Mouse (Mus musculus) induced T-regulatory cell, adult 2 months (primary cell): Measurements from ENCODE around the gene Plppr2.

Source experiments
- DNase-seq: peaks from one replicate; pipeline ENCODE4 v3.0.0-alpha.2; 2012; ENCODE audit warnings: low read depth

Gene Plppr2

DNA sequence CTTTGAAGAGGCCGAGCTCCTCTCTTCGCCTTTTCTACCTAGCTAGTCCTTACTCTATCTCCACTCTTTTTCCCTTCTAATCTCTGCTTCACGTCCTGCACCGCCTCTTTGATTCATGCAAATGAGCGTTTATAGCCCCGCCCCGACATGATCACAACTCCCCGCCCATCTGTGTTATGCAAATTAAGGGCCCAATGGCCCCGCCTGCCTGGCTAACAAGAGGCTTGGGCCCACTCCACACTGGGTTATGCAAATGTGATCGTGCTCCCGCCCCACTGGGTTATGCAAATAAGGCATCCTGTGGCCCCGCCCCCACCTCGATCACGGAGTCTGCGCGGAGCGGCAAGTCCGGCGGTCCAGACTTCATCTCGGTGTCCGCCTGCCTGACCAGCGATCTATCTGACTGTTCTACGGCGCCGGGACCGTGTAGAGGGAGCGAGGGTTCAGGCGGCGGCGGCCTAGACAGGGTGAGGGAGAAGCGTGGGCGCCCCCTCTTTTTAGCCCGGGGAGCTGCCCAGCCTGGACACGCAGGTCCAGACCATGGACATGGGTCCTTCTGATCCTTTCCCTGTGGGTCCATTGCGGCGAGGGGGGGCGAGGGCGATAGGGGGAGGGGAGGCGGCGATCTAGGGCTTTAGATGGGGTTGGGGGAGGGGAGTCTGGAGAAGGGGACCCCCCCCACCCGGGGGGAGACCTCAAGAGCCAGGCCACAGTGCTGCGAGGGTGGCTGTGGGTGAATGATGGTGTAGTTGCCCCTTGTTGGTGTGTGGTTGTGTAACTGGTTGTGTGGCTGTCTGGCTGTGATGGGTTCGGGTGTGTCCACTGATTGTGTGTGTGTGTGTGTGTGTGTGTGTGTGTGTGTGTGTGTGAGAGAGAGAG is at the start of gene Plppr2:
Gene Plppr2 (plus strand): TSS at position 342 of the 879 bp plus-strand sequence.
- DNase-seq = peak; percentile 93

DNA sequence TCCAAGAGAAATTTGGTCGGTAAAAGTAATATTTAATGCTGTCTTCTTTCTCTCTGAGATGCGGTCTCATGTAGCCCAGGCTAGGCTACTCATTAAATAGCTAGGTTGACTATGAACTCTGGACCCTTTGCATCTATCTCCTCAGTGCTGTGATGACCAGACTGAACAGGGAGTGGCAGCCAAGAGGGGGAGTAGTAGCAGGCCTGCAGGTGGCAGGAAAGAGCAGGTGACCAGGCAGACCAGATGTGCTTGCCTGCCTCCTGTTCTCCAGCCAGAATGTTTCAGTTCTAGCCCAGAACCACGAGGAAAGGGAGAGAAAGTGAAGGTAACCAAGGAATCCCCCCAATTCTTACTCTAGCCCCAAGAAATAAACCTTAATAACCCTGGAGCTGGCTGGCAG is 47.6 kb upstream of the Plppr2 start:
- no peak for DNase-seq

DNA sequence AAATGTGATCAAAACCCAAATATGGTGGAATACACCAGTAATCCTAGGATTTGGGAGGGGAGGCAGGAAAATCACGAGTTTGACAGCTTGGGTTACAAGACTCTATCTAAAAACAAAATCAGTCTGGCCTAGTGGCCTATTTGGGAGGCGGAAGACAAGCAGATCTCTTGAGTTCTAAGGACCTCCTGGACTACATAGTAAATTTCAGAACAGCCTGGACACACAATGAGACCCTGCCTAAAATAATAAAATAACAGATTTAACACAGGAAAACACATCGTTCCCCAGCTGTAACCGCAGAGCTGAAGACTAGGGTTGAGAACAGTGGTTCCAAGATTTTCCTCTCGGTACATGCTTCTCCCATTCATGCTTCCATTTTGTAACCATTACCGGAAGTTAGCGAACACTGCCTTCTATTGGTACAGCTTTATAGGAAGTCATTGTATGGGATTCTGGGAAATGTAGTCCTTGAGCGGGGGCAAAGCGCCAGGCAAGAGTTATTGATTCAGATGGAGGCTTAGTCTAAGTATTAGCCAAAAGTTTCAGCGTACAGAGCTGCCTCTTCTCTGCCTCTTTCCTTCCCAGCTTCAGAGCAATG is 35.5 kb upstream of the Plppr2 start:
- DNase-seq = peak; percentile 77

DNA sequence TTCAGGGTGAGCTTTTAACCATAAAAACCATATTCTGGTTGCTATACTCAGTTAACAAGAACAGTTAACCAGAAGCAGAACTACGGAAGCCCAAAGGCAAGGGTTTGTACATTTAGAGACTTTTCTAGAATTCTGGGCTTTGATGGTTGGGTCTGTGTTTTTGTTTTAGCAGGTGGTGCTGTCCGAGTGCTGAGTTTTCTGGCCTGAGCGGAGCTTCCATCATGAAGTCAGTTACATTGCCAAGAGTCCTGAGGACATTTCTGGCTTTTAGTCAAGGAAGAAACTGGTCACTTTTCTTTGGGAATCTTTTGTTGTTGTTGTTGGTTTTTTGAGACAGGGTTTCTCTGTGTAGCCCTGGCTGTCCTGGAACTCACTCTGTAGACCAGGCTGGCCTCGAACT is 32.8 kb upstream of the Plppr2 start:
- DNase-seq = no peak

DNA sequence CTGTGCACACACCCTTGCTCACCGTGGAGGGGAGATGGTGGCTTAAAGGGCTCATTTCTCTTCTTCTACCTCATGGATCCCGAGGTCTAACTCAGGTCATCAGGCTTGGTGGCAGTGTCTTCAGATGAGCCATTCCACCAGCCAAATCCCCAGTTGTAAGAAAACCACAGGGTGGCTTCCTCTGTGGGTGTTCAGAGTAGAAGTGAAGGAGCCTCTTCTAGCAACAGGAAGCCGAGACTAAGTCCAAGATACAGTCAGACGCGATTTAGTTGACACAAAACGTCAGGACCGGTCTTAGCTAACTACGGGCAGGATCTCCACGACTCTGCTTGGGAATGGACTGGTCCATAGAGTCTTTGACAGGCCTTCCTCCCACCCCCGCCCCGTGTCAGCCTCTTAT is 28.6 kb upstream of the Plppr2 start:
- peak; percentile 38 for DNase-seq

DNA sequence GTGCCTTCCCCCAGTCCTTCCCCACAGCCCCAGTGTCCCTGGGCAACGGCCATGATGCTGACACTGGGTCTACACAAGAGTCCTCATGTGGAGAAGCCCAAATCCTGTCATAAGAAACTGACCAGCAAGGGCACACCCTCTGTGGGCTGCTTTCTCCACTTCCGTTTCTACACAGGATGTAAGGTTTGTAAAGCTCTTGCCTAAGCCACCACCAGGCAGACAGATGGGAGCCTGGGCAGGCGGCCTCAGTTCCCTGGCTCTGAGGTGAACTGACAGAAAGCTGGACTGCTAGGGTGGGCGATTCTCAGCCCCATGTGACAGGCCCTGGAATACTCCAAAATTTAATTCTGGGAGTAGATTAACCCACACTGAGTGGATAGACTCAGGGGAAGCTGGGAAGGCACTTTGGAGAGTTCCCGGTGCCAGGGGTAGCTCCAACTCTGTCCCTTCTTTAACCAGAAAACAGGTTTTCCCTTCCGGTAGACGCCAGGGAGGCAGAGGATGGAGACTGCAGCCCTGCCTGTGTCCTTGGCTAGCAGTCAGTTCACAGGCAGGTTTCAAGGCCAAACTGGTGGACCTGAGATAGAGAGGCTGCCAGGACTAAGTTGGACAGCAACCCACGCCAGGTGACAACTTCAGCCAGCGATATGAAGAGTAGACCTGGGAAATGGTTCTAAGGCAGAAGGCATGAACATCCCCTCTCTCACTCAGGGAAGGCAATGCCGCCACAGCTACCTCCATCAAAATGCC is 27.2 kb upstream of the Plppr2 start:
- no peak for DNase-seq

DNA sequence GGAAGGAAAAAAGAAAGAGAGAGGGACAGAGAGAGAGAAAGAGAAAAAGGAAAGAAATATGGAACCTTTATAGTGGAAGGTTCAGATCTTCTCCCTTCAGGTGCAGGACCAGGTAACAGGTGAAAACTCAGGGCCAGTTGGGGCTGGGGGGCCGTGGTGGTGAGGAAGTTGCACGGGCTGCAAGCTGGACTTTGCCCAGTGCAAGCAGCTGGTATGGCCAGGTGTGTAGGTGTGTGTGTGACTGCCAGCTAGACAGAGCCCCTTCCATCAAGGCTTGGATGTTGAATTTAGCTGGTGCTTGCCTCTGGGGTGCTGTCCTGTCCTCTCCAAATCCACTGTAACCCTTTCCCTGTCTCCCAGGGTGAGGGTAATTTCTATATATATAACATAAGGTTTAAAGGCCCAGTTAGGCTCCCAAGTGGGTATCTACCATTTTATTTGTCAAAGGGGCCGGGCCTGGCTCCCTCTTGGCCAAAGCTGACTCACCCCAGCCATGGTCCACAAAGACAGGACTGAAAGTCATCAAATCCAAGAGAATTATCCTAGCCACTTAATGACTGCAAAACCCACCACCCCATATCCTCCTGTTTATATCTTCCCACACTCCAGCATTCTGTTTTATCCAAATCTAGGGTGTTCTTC is 19.9 kb upstream of the Plppr2 start:
- no peak for DNase-seq

DNA sequence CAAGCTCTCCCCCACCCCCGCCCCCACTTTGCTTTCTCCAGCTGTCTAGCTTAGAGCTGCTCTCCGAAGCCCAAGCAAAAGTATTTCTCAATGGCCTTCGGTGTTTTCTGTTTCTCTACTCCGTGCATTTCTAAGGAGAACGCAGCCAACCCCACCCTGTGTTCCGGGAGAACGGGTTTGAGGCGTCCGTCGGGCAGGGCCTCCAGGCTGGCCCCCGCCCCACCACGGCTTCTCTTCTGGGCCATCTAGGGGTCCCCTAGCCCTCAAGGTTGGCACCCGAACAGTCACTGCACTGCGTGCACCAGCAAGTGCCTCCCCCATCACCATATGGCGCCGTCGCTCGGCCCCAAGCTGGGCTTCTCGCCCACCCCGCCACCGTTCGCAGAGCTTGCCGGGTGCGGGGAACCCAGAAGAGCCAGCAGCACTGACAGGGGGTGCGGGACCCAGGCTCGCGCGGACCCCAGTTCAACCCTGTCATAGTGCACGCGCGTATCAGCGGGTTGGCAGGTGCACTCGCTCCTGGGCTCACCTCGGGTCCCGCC is 19.3 kb upstream of the Plppr2 start:
- DNase-seq = no peak

DNA sequence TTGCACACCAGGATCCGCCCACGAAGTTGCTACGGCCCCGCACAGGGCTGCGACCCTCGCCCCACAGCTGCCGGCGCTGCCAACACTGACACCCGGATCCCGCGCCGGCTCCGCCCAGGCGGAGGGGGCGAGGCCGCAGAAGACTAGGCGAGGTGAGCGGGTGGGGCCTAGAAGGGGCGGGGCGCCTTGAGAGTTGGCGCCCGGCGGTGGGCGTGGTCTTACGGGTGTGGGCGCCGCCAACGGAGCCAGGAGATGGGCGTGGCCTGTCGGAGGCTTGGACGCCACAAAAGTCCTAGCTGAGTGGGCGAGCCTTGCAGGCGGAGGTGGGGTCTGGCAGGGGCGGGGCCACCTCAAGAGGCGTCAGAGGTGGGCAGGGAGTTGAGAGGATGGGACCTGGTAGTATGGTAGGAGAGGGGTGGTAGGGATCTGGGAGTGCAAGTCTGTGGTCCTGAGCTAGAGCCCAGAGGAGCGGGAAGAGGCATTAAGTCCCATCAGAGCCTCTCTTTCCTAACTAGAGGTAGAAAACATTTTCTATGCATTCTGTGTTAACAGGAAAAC is 18.7 kb upstream of the Plppr2 start, which contains the start of gene Rab3d:
Gene Rab3d (minus strand): TSS at position 158 of the 558 bp plus-strand sequence.
- DNase-seq = peak; percentile 98

DNA sequence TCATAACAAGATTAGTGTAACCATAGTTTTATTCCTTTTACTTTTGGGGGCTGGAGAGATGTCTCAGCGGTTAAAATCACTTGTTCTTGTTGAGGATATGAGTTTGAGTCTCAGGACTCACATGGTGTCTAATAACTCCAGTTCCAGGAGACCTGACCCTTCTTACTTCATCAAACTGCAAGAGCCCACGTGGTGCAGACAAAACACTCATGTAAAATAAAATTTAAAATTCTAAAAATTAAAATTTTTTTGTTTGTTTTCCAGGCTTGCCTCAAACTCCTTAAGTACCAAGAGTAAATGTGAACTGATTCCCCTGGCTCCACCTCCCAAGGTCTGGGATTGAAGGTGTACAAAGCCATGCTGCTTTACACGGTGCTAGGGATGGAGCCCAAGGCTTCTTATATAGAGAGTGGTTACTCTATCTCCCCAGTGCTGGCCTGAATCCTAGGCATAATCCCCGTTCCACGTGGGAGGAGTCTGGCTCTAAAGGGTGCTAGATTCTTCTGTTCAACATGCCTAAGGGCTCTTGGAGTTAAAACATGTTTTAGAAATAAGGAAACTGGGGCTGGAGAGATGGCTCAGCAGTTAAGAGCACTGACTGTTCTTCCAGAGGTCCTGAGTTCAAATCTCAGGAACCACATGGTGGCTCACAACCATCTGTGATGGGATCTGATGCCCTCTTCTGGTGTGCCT is 18.0 kb upstream of the Plppr2 start:
- DNase-seq = no peak

DNA sequence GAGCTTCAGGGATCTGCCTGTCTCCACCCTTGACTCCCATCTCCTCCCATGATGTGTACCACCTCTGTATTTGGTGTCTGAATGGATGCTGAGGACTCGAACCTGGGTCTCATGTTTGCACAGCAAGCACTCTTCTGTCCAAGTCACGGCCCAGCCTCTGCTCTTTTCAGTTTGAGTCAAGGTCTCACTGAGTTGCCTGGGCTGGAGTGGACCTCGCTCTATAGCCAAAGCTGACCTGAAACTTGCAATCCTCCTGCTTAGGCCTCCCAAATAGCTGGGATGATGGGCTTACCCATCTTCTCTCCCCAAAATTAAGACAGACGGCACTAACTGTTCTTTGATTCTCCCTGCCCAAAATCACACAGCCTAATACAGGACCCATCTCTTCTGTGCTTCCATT is 13.8 kb upstream of the Plppr2 start:
- DNase-seq = no peak

DNA sequence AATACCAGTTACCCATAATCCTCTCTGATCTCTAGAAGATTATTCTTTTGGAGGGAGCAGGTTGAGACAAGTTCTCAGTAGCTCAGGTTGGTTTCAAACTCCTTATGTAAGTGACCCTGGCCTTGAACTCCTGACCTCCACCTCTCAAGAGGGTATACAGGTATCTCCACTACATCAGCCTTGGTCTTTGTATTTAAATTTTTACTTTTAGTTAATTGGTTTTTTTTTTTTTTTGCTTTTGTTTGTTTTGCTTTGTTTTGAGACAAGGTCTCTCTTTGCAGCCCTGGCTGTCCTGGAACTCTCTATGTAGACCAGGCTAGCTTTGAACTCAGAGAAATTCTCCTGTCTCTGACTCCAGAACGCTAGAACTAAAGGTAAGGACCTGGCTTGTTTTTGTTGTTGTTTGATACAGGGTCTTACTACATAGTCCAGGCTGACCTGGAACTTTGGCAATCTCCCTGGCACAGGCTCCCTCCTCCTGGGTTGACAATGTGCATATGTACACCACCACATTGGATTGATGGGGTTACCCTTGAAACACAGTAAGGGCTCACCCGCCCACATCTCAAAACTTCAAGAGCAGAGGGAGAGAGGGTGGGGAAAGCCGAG is 13.2 kb upstream of the Plppr2 start:
- no peak for DNase-seq

DNA sequence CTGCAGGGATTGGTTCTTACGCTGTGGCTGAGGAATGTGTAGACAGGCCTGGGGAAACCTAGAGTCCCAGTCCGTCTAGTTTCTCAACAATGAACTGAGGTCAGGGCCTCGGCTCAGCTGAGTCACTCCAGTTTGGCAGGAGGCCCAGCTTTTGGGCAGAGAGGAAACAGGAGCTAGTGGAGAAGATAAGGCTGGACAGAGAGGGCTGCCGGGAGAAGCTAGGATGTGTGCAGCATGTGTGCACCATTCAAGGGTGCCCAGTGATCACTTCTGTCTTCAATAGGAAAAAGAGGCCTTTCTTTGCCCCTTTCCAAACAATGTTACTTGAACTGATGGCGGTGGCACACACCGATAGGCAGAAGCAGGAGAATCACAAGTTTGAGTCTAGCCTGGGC is 12.7 kb upstream of the Plppr2 start:
- no peak for DNase-seq

DNA sequence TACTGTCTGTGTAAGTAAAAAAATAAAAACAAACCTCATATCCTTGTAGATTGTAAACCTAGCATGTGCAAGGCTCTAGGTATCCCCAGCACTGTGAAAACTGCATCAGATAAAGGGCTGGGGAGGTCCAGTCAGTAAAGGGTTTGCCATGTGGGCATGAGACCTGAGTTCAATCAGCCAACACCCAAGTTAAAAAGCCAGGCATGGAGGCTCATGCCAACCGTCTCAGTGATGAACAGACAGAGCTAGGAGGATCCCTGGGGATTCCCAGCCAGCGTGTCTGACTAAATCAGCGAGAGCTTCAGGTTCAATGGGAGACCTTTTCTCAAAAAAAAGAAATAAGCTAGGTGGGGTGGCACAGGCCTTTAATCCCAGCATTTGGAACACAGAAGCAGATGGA is 11.8 kb upstream of the Plppr2 start:
- no peak for DNase-seq

DNA sequence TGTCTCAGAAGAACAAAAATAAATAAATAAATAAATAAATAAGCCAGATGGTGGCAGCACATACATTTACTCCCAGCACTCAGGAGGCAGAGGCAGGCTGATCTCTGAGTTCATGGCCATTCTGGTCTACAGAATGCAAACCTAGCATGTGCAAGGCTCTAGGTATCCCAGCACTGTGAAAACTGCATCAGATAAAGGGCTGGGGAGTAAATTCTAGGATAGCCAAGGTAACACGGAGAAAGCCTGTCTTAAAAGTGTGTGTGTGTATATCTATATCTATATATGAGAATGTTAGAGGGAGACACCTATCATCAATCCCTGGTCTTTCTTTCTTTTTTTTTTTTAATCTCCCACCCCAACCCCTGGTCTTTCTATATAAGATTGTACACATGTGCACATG is 11.3 kb upstream of the Plppr2 start:
- DNase-seq = no peak

DNA sequence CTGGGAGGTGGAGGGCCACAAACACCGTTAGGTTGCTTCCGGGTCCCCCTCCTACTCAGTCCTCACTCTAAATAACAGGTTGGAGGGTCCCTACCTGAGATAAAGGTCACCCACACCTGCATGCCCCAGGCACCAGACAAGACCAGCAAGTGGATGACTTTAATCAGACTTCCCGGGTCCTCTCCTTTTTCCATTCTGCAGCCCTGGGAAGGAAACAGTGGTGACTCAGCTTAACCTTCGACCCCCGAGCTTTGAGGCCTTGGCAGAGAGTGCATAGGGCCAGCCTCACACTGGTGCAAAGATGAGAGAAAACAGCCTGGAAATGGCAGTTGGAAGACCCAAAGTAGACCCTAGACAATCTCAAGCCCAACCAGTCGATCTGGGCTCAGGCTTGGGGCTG is 10.7 kb upstream of the Plppr2 start:
- no peak for DNase-seq

DNA sequence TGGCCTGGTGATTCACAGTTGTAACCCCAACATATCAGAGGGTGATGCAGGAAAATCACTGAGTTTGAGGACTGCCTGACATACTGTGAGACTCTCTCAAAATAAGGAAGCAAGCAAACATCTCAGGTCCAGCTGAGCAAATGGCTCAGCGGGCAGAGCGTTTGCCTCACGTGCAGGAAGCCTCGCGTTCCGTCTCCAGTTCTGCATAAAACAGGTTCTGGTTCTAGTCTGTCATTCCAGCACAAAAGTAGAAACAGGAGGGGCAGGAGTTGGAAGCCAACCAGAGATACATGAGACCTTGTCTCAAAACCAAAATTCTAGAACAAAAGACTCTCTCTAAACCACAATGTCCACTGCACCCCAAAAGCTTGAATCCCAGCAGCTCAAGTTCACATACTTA is 10.0 kb upstream of the Plppr2 start:
- no peak for DNase-seq

DNA sequence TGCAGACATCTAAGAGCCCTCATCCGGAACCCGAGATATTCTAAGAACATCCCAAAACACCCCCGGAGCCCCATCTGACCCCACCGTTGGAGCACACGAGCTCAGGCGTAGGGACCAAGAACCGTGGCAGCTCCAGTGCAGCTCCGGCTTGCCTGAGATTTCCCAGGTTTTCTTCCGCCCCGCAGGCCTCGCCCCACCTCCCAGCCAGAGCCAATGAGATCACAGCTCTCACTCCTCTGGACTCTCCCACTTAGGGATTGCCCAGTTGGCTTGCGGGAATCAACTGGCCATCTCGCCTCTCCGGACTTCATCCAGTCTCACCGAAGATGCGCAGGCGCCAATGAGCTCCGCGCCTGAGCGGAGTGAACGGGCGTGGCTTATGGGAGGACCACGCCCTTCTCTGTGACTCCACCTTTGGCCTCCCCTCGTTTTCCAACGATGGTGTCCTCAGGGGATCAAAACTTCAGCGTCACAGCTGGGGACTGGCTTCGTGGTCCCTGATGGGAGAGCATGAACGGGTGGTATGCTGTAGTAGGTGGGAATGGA is 9.6 kb upstream of the Plppr2 start, which contains the start of the genes Ccdc159 and Tmem205:
Gene Ccdc159 (plus strand): TSS at position 264 of the 546 bp plus-strand sequence.
Gene Tmem205 (minus strand): TSS at position 349 of the 546 bp plus-strand sequence.
- DNase-seq = peak; percentile 74

DNA sequence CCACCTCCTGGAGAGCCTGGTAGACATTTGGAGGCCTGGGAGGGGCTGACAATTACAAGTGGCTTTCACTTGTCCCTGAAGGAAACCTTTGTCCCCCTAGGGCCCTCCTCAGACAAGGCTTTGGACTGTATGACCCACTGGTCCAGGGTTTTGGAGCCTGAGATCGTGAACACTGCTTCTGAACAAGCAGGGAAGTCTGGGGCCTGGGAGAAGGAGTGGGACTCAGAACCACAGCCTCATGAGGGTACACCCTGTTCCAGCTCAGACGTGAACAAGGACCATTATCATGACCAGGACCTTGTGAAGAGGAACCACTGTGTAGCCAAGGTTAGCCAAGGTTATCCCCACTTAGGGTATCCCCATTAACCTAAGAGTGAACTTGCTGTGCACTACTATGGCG is 7.6 kb upstream of the Plppr2 start:
- no peak for DNase-seq

DNA sequence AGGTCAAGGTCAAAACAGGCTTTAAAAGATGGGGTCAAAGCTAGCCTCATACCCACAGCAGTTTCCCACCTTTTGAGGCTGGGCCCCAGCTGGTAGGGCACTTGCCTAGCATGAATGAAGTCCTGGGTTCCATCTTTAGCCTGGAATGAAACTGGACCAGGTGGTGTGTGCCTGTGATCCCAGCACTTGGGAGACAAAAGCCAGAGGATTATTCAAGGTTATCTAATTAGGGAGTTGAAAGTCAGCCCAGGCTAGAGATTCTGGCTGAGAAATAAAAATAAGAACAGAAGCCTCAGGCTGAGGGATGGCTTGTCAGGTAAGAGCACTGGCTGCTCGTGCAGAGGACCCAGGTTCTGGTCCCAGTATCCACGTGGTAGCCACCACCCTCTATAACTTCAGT is 4.8 kb upstream of the Plppr2 start:
- DNase-seq = no peak
